Mouse (Mus musculus) R1 (cell line): Measurements from ENCODE around the gene Mctp1.
"Not testable (repeated sequence)": the region's sequence is repeated elsewhere in the genome, so short reads cannot be mapped to it uniquely, and the experiment has no call there.

Experiments
- DNase-seq: peaks from one replicate; pipeline ENCODE4 v3.0.0-alpha.2; 2018; ENCODE audit warnings: low read depth, low spot score

Gene Mctp1

DNA sequence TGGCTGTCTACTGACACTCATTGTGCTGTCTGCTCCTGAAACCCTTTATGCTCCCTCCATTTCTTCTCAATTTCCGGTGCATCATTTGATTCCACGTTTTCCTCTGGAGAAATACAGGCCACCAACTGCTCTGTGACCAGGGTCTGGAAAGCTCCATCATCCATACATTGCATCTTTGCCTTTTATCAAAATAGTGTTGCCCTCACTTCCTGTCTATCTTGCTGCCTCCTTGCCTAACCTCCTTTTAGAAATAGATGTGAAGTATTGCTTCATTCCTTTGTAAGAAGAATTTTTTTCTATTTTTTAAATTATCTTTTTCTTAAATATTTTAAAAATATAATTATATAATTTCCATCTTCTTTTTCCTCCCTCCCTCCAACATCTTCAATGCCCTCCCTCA, 98.7 kb downstream of the Mctp1 start:
- DNase-seq = no peak

DNA sequence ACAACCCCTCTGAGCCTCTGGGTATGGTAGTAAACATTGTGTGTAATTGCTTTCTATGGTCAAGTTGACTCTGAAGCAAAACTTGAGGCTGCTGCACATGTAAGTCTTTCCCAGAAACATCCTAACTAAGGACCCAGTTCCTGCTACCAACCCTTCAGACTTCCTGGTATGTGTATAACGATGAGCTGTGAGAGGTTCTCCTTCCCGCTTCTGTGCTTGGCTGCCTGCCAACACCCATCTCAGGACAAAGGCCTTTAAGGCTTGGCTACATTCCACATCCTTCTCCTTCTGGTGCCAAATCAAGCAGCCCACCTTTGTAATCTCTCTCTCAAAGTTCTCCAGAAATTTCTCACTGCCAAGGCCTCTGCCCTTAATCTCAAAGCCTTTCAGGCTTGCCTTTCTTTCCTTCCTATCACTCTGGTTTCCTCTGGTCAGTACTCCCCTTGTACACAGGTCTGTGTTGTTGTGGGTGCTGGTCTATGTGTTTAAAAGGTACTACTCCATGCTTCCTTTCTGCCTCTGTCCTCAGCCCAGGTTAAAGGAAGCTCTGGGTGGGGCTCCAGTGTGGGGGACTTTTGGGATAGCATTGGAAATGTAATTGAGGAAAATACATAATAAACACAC, 99.9 kb downstream of the Mctp1 start:
- peak; percentile 26 for DNase-seq

DNA sequence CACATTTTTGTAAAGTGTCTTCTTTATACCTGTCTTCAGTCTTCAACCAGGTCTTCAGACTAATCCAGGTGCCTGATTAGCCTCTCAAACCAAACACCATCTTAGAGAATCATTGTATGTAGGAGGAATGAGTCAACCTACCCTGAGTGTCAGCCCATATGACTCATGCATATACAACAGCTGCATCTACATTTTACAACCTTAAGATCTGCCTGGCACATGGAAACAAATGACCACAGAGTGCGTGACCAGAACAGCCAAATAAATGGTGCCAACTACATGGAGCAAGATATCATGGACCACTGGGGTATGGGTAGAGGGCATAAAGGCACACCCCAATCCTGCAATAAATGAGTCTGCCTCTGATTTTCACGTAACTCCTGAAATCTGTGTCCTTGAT, 131.6 kb downstream of the Mctp1 start:
- no peak for DNase-seq

DNA sequence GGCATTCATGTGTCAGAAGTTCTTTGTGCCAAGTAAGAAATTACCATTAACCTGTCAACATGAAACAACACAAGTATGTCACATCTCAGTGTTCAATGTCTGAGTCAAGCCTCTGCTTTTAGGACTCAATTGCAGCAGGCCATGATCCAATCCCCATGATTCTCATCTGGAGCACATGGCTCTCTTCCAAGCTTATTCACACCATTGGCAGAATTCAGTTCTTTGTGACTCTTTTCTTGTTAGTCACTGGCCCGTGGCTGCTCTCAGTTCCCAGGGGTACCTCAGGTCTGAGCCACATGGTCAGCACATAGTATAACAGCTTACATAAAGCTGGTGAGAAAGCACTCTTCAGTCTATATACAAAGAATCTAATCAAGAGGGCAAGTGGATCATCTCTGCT, 138.8 kb downstream of the Mctp1 start:
- no peak for DNase-seq

DNA sequence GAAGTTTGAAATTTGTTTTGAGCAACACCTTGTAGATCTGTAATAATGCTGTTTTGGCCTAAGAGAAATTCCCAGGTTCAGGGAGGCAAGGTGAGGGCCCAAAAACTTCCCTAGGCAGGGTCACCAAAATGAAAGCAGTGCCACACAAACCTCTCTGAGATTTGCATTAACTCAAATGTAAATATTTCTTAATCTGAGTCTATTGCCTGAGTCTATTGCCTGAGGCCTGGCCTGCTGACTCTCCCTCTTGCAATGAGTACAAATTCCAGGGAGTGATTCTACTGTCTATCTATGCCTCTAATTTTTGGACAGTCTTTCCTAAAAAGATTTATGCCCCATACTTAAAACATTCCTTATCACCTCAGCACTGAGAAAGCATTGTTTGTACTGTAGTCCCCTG, 143.0 kb downstream of the Mctp1 start:
- DNase-seq = peak; percentile 55

DNA sequence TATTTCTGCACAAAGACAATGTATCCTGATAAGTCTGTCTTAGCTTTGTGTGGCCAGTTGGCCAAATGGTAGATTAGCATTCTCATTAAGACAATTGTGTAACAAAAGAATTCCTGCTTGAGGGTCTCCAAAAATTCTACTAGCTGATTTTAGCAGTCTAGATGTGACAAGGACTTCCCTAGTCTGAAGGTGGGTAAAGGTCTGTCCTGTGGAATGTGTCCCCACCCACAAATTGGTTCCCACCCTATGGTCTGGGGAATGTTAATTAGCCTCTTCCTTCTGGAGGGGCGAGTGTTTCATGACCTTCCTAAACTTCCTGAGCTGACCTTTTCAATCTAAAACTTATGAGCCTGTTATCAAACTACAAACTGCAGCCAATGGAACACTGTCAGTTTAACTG, 143.4 kb downstream of the Mctp1 start:
- DNase-seq = peak; percentile 84

DNA sequence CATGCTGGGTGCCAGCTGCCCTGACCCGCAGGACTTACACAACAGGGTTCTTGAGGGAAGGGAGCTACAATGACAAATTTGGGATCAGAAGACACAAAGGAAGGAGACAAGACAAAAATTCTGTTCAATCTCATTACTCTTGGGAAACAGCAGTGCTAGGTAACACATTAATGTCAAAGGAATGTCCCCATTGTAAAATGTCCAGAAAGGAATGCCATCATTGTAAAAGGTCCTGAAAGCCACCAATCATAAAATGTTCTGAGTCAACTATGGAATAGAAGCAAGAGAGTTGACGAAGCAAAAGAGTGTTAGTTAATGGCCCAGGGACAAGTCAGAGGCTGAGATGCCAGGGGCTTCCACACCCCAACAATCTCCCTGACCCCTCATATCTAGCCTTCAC, 145.6 kb downstream of the Mctp1 start:
- DNase-seq = no peak

DNA sequence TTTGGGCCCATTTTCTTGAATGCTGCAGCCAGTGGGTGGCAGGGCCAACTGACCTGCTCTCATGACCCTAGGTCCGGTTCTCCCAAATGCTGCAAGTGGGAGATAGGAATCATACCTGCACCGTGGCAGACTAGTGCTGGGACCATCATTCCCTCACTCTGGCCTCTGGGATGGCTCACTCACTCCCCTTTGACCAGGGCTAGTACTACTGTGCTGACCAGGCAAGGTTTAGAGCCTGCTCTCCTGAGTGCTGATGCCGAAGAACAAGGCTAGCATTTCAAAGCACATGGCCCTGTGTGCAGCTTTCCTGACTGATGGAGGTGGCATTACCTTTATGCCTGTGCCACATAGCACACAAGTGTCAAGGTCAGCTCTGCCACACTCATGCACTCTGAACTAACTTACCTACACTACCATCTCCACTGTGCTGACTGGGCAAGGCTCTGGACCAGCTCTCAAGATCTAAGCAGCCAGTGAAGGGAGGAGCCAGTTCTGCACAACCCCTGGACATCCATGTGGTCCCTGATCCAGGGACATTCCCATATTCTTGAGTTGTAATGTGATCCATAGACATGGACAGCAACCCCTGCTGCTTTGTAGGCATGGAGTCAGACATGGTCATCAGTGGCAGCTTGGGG, 146.7 kb downstream of the Mctp1 start:
- DNase-seq = no peak

DNA sequence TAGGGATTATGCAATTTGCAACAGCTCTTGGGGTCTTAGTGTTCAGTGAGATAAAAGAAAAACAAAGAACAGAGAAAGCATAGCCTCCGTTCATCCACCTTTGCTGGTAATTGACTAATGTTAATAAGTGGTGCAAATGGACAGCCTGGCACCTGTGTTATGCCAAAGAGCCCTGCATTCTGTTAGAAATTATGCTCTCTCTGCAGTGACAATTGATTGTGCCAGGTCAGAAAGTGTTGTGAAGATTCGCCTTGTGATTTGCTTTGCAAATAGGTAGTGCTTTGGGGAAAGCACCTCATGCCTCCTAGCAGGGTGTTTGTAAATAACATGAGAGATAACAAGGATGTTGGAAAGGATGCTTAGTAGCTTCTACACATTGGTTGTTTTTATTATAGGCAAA, 163.5 kb downstream of the Mctp1 start:
- no peak for DNase-seq

DNA sequence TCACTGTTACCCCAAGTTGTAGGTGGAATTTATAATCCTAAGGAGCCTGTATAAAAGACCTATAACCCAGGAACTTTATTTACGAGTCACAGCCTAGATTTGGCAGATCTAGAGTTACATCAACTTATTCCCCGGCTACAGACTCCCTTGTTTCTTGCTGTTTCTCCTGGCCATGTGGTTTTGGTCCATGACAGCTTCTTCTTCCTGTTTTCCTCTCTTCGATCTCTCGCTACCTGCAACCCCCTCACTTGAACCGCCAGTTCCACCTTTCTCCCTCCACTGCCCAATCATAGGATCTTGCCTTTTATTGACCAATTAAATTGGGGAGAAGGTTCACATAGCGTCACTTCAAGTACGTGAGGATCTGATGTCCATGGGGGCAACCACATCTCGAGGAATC, 176.6 kb downstream of the Mctp1 start:
- DNase-seq = no peak

DNA sequence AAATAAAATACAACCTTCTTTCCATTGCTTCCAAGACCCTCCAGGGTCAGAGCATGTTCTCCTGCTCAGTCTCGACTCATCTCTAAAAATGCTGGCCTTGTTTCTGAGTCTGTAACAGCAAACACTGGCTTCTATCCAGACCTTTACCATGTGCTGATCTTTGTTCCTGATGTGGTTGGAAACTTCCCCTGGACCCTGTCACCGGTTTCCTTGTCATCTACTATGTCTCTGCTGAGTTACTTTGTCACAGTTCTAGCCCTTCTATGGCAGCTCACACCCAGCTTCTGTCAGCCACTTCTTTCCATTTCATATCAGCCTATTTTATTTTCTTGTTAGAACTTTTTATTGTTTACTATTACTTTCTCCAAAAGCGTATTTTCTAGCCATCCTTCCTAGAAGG, 177.3 kb downstream of the Mctp1 start:
- DNase-seq = no peak

DNA sequence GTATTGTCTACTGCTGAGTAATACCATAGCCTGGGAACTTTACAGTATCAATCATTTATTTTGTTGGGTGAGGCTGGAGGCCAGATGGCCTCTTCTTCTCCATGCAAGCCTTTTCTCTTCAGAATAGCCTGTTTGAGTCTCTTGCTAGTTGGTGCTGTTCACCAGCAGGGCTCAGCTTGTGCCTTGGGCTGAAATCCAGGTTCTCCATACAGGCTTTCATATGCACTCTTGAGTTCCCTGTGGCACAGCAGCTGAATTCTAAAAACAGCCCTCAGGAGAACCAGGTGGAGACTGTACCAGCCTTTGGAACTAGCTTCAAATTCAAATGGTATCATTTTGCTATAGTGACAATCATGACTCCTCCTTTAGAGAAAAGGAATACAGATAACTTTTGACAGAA, 179.7 kb downstream of the Mctp1 start:
- DNase-seq = no peak

DNA sequence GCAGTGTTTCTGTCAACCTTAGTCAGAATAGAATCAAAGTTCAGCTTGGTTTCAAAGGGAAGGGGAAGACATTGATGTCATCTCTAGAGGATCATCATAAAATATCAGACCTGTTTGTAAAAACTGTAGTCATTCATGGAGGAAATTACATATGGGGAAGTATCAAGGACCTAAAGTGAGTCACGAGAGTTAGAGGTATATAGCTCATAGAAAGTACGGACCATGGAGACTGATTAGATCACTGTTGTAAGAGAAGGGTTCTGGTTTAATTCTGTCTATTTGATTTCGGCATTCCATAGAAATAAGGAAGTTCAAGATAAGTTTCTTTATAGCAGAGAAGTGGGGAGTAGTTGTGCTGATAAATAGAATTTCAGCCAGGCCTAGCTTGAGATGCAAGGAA, 181.7 kb downstream of the Mctp1 start:
- no peak for DNase-seq

DNA sequence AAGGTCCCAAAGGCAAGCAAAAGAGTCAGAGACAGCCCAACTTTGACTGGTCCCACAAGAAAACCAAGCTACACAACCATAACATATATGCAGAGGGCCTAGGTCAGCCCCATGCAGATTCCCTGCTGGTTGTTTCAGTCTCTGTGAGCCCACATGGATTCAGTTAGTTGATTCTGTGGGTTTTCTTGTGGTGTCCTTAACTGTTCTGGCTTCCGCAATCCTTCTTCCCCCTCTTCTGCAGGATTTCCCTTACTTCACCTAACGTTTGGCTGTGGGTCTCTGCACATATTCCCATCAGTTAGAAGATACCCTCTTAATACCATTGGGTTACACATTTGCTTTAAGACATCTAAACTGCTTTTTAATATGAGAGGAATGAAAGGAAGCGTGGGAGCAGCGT, 183.1 kb downstream of the Mctp1 start:
- DNase-seq = no peak

DNA sequence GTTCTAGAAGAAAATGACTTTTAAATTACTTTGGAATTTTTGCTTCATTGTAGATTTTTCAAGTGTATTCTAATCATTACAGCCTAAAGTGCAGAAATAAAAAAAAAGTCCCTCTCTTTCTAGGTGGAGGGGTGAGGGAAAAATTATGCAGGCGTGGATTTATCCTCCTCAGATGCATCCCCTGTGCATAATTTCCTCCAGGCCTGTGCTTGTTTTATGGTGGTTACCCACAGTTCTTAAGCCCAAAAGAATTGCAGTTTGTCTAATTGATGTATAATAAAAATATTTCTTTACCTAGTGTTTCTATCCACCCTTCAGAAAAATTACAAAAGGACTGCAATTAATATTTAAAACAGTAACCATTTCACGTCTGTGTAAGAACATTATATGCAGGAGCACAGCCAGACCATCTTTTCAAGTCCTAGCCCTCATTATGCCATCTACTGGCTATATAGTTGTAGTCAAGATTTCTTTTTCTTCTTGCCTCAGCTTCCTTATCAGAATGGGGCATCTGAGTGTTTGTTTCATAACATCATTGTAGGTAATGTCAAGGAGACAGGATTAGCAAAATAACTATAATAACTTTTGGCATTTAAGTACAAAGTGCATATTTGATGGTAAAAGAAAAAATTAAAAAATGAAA, 184.4 kb downstream of the Mctp1 start:
- no peak for DNase-seq

DNA sequence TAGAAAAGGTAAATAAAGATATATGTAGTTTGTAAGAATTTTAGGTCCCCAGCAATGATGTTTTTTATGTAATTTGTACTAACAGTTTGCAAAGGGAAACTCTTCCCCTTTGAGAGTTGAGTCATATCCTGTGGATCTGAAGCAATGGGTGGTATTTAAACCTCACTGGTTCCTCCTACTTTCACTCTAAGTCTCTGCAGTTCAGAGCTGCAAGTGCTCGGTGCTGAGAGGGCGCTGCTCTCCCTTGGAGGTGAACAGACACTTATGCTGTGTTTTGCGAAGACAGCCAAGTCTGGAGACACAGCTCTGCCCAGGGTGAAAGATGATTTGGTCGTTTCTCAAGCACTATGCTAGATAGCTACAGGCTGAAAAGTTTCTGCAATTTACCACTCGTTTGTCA, 195.1 kb downstream of the Mctp1 start:
- DNase-seq = no peak

DNA sequence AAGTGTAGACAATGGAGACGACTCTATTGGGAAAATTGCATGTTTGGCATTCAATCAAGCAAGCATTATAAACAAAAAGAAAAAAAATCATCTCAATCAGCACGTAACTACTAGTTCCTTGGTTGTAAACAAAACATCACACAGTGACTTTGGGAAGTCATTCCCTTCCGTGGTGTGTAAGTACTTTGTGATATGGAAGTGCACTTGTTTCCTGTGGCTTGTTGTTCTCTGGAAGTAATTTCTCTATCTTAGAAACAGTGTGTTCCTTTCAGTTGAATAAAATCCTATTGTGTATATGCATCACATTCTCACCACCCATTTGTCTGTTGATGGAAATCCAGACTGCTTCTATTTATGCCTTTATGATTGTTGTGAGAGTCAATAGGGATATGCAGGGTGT, 201.1 kb downstream of the Mctp1 start:
- DNase-seq = no peak

DNA sequence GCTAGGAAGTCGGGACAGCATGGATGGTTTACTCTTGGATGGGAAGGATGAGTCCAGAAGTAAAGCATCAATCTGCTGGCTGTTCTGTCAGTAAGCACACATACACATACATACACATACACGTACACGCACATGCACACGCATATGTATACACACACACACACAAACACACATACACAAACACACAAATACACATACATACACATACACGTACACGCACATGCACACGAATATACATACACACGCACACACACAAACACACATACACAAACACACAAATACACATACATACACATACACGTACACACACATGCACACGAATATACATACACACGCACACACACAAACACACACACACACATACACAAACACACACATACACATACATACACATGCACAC, 206.4 kb downstream of the Mctp1 start:
- not testable (repeated sequence) for DNase-seq

DNA sequence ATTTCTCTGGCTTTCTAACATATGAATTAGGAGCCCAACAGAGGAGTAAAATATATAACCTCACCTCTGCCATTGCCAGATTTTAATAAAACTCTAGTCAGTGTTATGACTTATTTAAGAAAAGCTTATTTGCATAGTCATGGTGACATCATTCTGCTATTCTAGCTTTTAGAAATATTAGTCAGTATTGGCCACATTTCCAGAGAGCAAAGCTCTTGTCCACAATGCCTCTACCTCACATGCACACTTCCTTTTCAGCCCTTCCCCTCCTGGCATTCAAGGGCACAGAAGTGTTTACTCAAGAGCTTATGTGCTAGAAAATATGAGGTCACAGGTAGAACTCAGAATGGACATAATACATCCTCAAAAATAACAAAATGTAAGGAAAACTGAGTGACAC, 206.9 kb downstream of the Mctp1 start:
- DNase-seq = no peak

DNA sequence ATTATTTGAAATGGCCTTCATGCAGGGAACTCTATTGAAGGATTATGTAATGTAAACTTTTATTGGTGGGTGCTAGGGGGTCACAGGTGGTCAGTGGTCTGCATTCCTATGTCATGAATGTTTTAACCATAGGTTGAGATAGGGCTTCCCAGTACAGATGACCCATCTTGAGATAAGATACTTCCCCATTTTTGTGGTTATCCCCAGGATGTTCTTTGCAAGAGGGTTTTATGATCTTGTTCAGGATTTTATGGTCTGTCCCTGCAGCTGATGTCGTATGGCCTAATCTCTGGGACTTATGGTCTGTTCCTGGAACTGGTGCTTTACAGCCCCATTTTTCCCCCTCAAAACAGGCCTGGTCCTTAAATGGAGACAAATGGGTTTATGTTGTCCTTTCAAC, 207.4 kb downstream of the Mctp1 start:
- no peak for DNase-seq

DNA sequence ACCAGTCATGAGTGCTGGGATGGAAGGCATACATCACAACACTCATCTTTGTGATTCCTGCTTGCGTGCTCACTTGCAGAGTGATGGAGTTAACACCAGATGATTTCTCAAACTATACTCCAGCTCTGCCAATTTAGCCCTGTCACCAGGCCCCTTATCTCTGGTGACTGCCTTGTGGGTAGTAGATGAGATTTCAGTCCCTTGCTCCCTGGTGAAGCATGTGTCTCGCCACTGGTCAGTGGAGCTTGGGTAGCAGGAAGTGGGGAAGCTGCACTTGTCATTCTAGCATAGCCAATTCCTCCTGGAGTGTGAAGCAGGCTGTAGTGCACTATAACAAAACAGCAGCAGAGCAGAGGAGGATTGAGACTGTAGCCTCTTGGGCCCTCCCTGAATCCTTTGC, 208.6 kb downstream of the Mctp1 start:
- no peak for DNase-seq

DNA sequence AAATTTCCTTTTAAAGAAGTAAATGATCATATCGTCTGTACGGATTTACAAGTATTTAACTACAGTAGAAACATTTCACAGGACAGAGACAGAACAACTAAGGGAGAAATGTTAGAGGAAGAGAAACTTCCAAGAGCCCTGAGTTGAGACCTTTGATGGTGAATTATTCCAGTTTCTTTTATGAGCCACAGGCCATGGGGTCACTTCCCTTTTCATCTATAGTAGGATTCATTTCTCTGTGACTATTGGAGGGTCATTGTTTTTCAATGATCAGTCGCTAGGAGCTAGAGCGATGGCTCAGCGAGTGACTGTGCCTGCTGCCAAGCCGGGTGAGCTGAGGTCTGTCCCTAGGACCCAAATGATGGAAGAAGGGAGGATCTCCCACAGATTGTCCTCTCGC, 212.7 kb downstream of the Mctp1 start:
- no peak for DNase-seq

DNA sequence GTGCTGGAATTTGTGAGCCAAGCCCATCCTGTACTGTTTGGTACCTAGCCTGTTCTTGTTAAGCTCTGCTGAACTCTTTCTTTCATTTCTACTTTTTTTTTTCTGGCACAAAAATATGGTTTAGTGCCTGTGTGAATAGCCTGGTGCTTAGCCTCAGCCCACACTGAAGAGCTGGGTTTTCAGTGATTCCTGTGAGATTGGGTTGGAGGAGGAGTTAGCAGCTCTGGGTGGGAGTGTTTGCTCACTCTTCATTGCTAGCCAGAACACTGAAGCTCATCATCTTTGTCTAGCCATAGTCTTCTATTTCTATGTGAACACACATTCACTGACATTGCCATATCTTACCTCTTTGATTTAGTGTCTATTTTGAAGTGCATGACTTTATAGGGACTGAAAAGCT, 225.1 kb downstream of the Mctp1 start:
- no peak for DNase-seq

DNA sequence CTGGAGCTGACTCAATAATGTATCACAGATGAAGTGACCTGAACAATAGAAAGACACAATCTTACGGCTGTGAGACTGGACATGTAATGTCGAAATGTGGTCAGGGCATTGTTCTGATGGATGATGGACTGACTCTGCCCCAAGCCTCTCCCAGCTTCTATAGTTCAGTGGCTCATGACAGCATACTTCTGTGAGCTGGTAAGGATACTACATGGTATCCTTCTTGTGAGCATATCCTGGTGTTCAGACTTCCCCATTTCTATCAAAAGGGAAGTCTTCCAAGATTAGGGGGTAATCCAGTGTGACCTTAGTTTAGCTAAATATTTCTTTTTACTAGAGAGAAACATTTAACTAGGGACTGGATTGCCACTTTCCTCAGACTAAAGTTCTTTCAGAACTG, 227.2 kb downstream of the Mctp1 start:
- DNase-seq = no peak
